Mouse (Mus musculus) ES-E14 (cell line): ENCODE results near the gene Elmod1. TPM values are rescaled to one million over a fixed set of nuclear protein-coding genes. Genes with fewer than 3 reads are reported as not detected.
A peak's percentile ranks its signal among the peaks of the same experiment; 100 is the strongest.

Source experiments
- DNase-seq: peaks from one replicate; pipeline ENCODE4 v3.0.0-alpha.2; 2013; ENCODE audit warnings: low read depth, low spot score
- H3K27ac ChIP-seq: 2 replicates; pipeline ENCODE4 v1.5.1; 2012; ENCODE audit warnings: low read depth, mild to moderate bottlenecking, low read length, moderate library complexity, mixed read lengths; ENCODE audit not compliant: poor library complexity, insufficient read depth, severe bottlenecking
- H3K36me3 ChIP-seq: 2 replicates; pipeline ENCODE4 v1.6.1; 2012; ENCODE audit warnings: mild to moderate bottlenecking, low read length, moderate library complexity, mixed read lengths; ENCODE audit not compliant: control insufficient read depth, poor library complexity, insufficient read depth, severe bottlenecking
- H3K4me1 ChIP-seq, 2 experiments: fragments of 150-350 bp in 1 of 2; sonication (generic) in 1 of 2; 2 replicates each; pipeline ENCODE4 v1.6.1; 2012; ENCODE audit warnings: low read length in 2 of 2, mild to moderate bottlenecking in 1 of 2, mixed read lengths in 1 of 2; ENCODE audit not compliant: control insufficient read depth in 2 of 2, insufficient read depth in 2 of 2, poor library complexity in 1 of 2
- H3K4me3 ChIP-seq, 2 experiments: fragments of 150-350 bp in 1 of 2; sonication (generic) in 1 of 2; 2 replicates each; pipeline ENCODE4 v1.5.1; 2012; ENCODE audit warnings: low read length in 2 of 2, low read depth in 1 of 2, mild to moderate bottlenecking in 1 of 2, mixed read lengths in 1 of 2; ENCODE audit not compliant: insufficient read depth in 1 of 2, poor library complexity in 1 of 2, severe bottlenecking in 1 of 2
- H3K9ac ChIP-seq: 2 replicates; pipeline ENCODE4 v1.6.1; 2012; ENCODE audit warnings: low read depth, mild to moderate bottlenecking, low read length, mixed read lengths; ENCODE audit not compliant: poor library complexity, insufficient read depth, severe bottlenecking
- H3K9me3 ChIP-seq: fragments of 150-350 bp; sonication (generic); 2 replicates; pipeline ENCODE4 v1.6.1; 2012; ENCODE audit warnings: low read depth, mild to moderate bottlenecking, low read length; ENCODE audit not compliant: control insufficient read depth, insufficient read depth
- CHD2 ChIP-seq: IDR thresholded peaks from 2 replicates; pipeline ENCODE4 v1.6.1; 2014; ENCODE audit warnings: mild to moderate bottlenecking, low read depth, low read length, inconsistent platforms
- HCFC1 ChIP-seq: IDR thresholded peaks from 2 replicates; pipeline ENCODE4 v1.6.1; 2012; ENCODE audit warnings: low read length, inconsistent platforms, borderline replicate concordance; ENCODE audit not compliant: insufficient read depth
- MAFK ChIP-seq: IDR thresholded peaks from 2 replicates; pipeline ENCODE4 v1.6.1; 2014; ENCODE audit warnings: mild to moderate bottlenecking, low read depth, low read length, inconsistent platforms; ENCODE audit not compliant: insufficient read depth
- ZC3H11A ChIP-seq: IDR thresholded peaks from 2 replicates; pipeline ENCODE4 v1.6.1; 2012; ENCODE audit warnings: low read depth, mild to moderate bottlenecking, inconsistent platforms, low read length, borderline replicate concordance
- ZNF384 ChIP-seq: IDR thresholded peaks from 2 replicates; pipeline ENCODE4 v1.6.1; 2012; ENCODE audit warnings: low read depth, low read length, inconsistent platforms
- in situ Hi-C, 2 experiments: fragments of 600-800 bp; cut with MboI; formaldehyde crosslinking; loops; one replicate each; pipeline ENCODE4 v1.15.1; 2025; ENCODE audit warnings: low sequenced_read_pairs in 2 of 2, inconsistent platforms in 1 of 2; ENCODE audit not compliant: unreplicated experiment in 2 of 2
- total RNA-seq: library from RNA; depleted of rRNA; stranded (reverse); fragments of 300-350 nt; gene quantifications from 2 replicates; pipeline ENCODE4 v1.2.3, GENCODE M21; 2012; rRNA removed

Gene Elmod1
- total RNA-seq, 1 experiment: 0.27 TPM

DNA sequence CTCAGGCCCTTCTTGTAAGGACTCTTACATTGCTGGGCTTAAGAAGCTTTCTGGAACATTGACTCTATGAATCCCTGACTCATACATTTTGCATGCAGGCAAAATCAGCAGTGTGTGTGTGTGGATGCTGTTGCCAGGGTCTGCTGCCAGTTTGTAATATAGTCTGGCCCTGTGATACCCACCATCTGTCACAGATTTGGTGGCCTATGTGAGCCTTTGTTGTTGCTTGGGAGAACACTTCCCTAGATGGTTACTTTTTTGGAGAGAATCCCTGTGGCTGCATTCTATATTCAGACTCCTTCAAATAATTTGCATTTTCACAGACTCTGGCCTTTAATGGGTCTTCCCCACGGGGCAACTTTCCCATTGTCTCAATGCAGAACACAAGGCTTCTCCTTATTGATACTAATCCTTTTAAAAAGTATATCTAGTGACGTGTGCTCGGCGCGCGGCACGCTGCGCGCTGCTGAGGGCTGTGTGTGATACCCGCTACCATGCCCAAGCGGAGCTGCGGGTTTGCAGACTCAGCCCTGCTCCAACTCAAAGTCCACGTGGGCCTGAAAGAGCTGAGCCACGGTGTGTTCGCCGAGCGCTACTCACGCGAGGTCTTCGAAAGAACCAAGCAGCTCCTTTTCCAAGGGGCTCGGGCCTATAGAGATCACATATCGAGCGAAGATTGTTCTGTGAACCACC is 91.4 kb downstream of the Elmod1 start:
- no peak overlapping the region for H3K9ac ChIP-seq
- no peaks in the 10 kb centered on the region for H3K9me3 ChIP-seq
- H3K4me1 ChIP-seq: no peaks in the 10 kb centered on the region
- in situ Hi-C loops: loop anchor here in 1 of 2 experiments (10.0 to 25.0 kb wide), 2 partner anchors 101 to 229 kb away; no protein-coding TSS in a partner anchor
- H3K36me3 ChIP-seq: no peaks in the 10 kb centered on the region
- TF ChIP-seq HCFC1: no peak
- TF ChIP-seq CHD2: no peak
- no peak for TF ChIP-seq ZC3H11A
- no peak for TF ChIP-seq ZNF384
- TF ChIP-seq MAFK: no peak
- peak overlapping the region in 1 of 2 experiments; percentile 49; a peak in 1 of 4 replicates for H3K4me3 ChIP-seq
- no peak overlapping the region for H3K27ac ChIP-seq
- DNase-seq: no peak

DNA sequence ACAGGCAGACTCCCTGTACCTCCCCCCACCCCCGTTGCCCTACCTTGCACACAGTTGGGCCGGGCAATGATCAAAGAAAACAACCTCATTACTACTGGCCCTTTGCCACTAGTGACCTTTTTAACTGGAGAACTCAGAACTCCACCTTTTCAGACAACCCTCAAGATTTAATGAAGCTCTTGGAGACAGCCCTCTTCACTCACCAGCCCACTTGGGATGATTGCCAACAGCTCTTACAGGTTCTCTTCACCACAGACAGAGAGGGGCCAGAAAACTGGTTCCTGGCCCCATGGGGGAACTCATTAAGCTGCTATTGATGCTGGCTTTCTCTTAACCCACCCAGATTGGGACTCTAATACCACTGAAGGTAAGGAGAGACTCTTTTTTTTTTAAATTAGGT is 97.7 kb downstream of the Elmod1 start:
- Histone ChIP-seq H3K4me1 (peaks cover 0 to 2% of the 10 kb centered on the region in 2 experiments; a peak in 1 of 4 replicates), H3K27ac (no peak overlapping the region), H3K9me3 (no peaks in the 10 kb centered on the region), H3K9ac (no peak overlapping the region), H3K36me3 (no peaks in the 10 kb centered on the region), H3K4me3 (no peak overlapping the region)
- DNase-seq: no peak
- TF ChIP-seq HCFC1 (no peak), ZC3H11A (no peak), MAFK (no peak), CHD2 (no peak), ZNF384 (no peak)
- in situ Hi-C loops: loop anchor here in 1 of 2 experiments (25.0 kb wide), 1 partner anchor 235 kb away; no protein-coding TSS in a partner anchor

DNA sequence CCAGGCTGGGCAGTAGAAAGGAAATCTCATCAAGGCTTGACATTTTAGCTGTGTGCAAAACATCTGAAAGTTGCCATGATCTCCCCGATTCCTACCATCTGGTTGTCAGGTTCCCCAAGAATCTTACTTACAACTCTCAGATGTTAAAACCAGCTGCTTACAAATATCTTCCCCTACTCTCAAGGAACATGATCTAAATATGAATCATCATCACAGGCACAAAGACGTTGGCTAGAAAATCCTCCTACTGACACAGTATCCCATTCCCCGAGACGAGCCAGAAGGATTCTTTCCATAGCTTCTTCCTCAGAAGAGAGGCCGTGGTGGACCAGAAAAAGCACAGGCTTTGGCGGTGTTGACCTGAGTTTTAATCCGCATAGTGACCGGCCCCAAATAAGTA is 101.9 kb downstream of the Elmod1 start:
- TF ChIP-seq ZC3H11A (no peak), CHD2 (no peak), HCFC1 (no peak)
- Histone ChIP-seq H3K36me3 (no peaks in the 10 kb centered on the region), H3K4me1 (peaks cover 0 to 2% of the 10 kb centered on the region in 2 experiments; a peak in 1 of 4 replicates), H3K9ac (no peak overlapping the region), H3K27ac (no peak overlapping the region), H3K9me3 (no peaks in the 10 kb centered on the region), H3K4me3 (no peak overlapping the region)
- no peak for DNase-seq
- in situ Hi-C loops: no loop called here

Other genes starting within 250 kb of the Elmod1 start
- 61.1 and 76.7 TPM in 2 replicates for gene Slc35f2, start 203.8 kb downstream of the Elmod1 start, total RNA-seq
- not detected in 2 replicates for gene Sln, start 125.1 kb downstream of the Elmod1 start, total RNA-seq
- gene Tnfaip8l3, start 93.1 kb upstream of the Elmod1 start, total RNA-seq: 0.05 and 0.36 TPM in 2 replicates